Mouse (Mus musculus): ENCODE data around the gene Tmem120b.

DNA sequence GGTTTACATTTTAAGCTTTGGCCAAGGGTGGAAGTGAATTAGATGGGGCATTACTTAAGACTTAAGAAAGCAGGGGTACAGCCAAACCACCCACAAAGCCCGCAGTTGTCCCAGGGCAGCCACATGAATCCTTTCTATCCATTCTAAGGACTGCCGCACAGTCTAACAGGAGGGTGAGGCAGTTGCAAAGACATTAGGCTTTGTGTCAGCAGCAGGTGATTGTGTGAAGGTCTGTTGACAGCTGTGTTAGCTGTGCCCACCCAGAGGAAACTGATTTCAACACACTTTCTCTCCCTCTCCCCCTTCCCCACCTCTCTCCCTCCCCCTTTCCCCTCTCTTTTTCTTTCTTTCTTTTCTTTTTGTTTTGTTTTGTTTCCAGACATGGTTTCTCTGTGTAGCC lies 499 bp downstream of the Tmem120b start:
- no peak for TF ChIP-seq POLR2A (IDR thresholded peaks at IDR 0.05; ENCODE audit: low read depth, low read length)
- TF ChIP-seq CTCF (conservative IDR thresholded peaks at IDR 0.05; ENCODE audit: insufficient read depth, insufficient read length, low read depth, low read length) = no peak
